Mouse (Mus musculus) midbrain, embryonic 15.5 days (tissue): ENCODE measurements around the gene Hmcn1. TPM values are rescaled to one million over a fixed set of nuclear protein-coding genes. Genes with fewer than 3 reads are reported as not detected.

Experiments used
- ATAC-seq: fragments of 200-750 bp; cut with Nextera tagmentation; replicated peaks from 2 replicates; pipeline ENCODE4 v1.8.0; 2017; ENCODE audit warnings: moderate TSS enrichment
- H3K27ac ChIP-seq: fragments of 300-500 bp; sonication (generic); 2 replicates; pipeline ENCODE4 v1.5.1; 2015; ENCODE audit warnings: mild to moderate bottlenecking, inconsistent platforms
- H3K27me3 ChIP-seq: fragments of 300-500 bp; sonication (generic); replicated peaks from 2 replicates; pipeline ENCODE4 v1.6.1; 2015; ENCODE audit warnings: inconsistent platforms
- H3K36me3 ChIP-seq: fragments of 300-500 bp; sonication (generic); replicated peaks from 2 replicates; pipeline ENCODE4 v1.6.1; 2015; ENCODE audit warnings: inconsistent platforms
- H3K4me1 ChIP-seq: fragments of 300-500 bp; sonication (generic); 2 replicates; pipeline ENCODE4 v1.6.1; 2015; ENCODE audit warnings: inconsistent platforms
- H3K4me2 ChIP-seq: fragments of 300-500 bp; sonication (generic); 2 replicates; pipeline ENCODE4 v1.6.1; 2015; ENCODE audit warnings: inconsistent platforms, mild to moderate bottlenecking, moderate library complexity
- H3K4me3 ChIP-seq: fragments of 300-500 bp; sonication (generic); 2 replicates; pipeline ENCODE4 v1.5.1; 2015; ENCODE audit warnings: mild to moderate bottlenecking, inconsistent platforms
- H3K9ac ChIP-seq: fragments of 300-500 bp; sonication (generic); 2 replicates; pipeline ENCODE4 v1.6.1; 2015; ENCODE audit warnings: mild to moderate bottlenecking, inconsistent platforms
- H3K9me3 ChIP-seq: fragments of 300-500 bp; sonication (generic); 2 replicates; pipeline ENCODE4 v1.6.1; 2016; ENCODE audit warnings: inconsistent platforms
- WGBS: fragments of 180-500 bp; shearing (Covaris S2); methylation state at CpG from one replicate; pipeline ENCODE4 v1.1.7; 2015; ENCODE audit warnings: mixed read lengths; 5-methylcytosine and 5-hydroxymethylcytosine counted together
- polyA plus RNA-seq: library from polyadenylated mRNA; unstranded; fragments of >200 nt; fragmentation: Nextera tagmentation; extraction: Ambion mirVana; gene quantifications from 2 replicates; pipeline ENCODE4 v1.2.1, GENCODE M21; 2015

Hmcn1 gene
- polyA plus RNA-seq, 1 experiment from 2014 or later = 1.8 TPM

GRCm38 (mm10) chr1:150681006-150681405 lies 312.2 kb downstream of the Hmcn1 start:
- peak; percentile 65; the same call in 1 of the 2 replicates for ATAC-seq
- H3K27me3 ChIP-seq = no peaks in the 10 kb centered on the region
- H3K9ac ChIP-seq = no peak overlapping the region
- 83% methylated on average over 15 of the region's 15 CpGs for WGBS
- H3K4me1 ChIP-seq = 0 out of 2 replicates have a peak, but pooled peaks cover 2% of the 10 kb centered on the region
- H3K27ac ChIP-seq = no peak overlapping the region
- no peaks in the 10 kb centered on the region for H3K36me3 ChIP-seq
- no peaks in the 10 kb centered on the region for H3K9me3 ChIP-seq
- H3K4me2 ChIP-seq = no peak overlapping the region
- no peak overlapping the region for H3K4me3 ChIP-seq

- H3K4me1 ChIP-seq = 0 out of 2 replicates have a peak, but pooled peaks cover 2% of the 10 kb centered on the region
- WGBS = 92% methylated on average over 4 of the region's 4 CpGs
- no peaks in the 10 kb centered on the region for H3K9me3 ChIP-seq
- H3K27me3 ChIP-seq = no peaks in the 10 kb centered on the region
- no peaks in the 10 kb centered on the region for H3K36me3 ChIP-seq
- no peak overlapping the region for H3K4me3 ChIP-seq
- H3K27ac ChIP-seq = no peak overlapping the region
- no peak overlapping the region for H3K4me2 ChIP-seq
- H3K9ac ChIP-seq = no peak overlapping the region
- ATAC-seq = no peak
Measured at GRCm38 (mm10) chr1:150680345-150680744, 312.9 kb downstream of the Hmcn1 start.

DNA sequence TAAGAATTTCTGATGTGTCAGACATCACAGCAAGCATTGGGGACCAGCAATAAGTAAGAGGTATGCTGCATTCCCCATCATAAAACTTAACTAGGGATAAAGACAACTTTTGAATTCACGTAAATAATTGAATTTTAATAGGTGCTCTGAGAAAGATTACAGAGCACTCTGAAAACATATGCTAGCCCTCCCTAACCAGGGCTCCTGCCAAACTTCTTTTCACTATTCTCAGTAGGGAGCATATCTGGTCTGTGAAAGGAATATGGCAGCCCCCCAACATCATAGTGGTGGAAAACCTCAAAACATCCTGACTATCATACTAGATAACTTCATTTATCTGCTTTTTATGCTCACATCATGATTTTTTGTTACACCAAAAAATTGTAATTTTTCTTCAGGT lies 347.9 kb downstream of the Hmcn1 start:
- ATAC-seq = no peak
- Histone ChIP-seq H3K4me3 (no peak overlapping the region), H3K4me2 (no peak overlapping the region), H3K9ac (no peak overlapping the region), H3K36me3 (no peaks in the 10 kb centered on the region), H3K27me3 (no peaks in the 10 kb centered on the region), H3K9me3 (no peaks in the 10 kb centered on the region), H3K27ac (no peak overlapping the region), H3K4me1 (no peaks in the 10 kb centered on the region)
- 84% methylated on average over 1 of the region's 1 CpGs for WGBS

DNA sequence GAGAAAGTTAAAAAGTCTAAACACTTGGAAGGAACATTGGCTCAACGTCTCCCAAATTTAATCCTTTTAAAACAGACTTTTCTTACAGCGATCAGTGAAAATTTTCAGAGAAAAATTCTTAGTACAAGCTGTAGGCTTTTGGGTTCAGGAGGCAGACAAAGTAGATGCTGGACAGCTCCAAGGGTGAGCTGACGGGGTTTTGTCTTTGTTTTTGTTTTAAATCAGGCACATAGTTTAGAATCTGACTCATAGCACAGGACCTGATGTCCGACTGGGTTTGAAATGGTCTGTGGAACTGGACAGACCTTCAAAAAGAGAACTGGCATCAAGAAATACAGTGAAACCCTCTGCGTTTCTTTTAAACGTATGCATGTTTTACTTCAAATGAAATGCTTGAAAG lies 353.7 kb downstream of the Hmcn1 start:
- no peak overlapping the region for H3K9ac ChIP-seq
- 64% methylated on average over 6 of the region's 6 CpGs for WGBS
- H3K27ac ChIP-seq = no peak overlapping the region
- no peak overlapping the region for H3K4me2 ChIP-seq
- H3K4me3 ChIP-seq = no peak overlapping the region
- no peaks in the 10 kb centered on the region for H3K27me3 ChIP-seq
- no peaks in the 10 kb centered on the region for H3K9me3 ChIP-seq
- no peaks in the 10 kb centered on the region for H3K4me1 ChIP-seq
- H3K36me3 ChIP-seq = no peaks in the 10 kb centered on the region
- ATAC-seq = no peak

GRCm38 (mm10) chr1:150632506-150632905 lies 360.7 kb downstream of the Hmcn1 start:
- H3K27me3 ChIP-seq = no peaks in the 10 kb centered on the region
- no peak overlapping the region for H3K27ac ChIP-seq
- H3K4me3 ChIP-seq = no peak overlapping the region
- no peak overlapping the region for H3K4me2 ChIP-seq
- H3K9ac ChIP-seq = no peak overlapping the region
- no peaks in the 10 kb centered on the region for H3K4me1 ChIP-seq
- no peak for ATAC-seq
- no peaks in the 10 kb centered on the region for H3K36me3 ChIP-seq
- H3K9me3 ChIP-seq = no peaks in the 10 kb centered on the region
- 75% methylated on average over 4 of the region's 4 CpGs for WGBS

- no peak for ATAC-seq
- Histone ChIP-seq H3K36me3 (no peaks in the 10 kb centered on the region), H3K9me3 (no peaks in the 10 kb centered on the region), H3K4me1 (no peaks in the 10 kb centered on the region), H3K9ac (no peak overlapping the region), H3K4me2 (no peak overlapping the region), H3K27me3 (no peaks in the 10 kb centered on the region), H3K4me3 (no peak overlapping the region), H3K27ac (no peak overlapping the region)
- 88% methylated on average over 3 of the region's 3 CpGs for WGBS
Measured at GRCm38 (mm10) chr1:150631856-150632171, 361.4 kb downstream of the Hmcn1 start.

GRCm38 (mm10) chr1:150631035-150631855 lies 362.0 kb downstream of the Hmcn1 start:
- WGBS = 66% methylated on average over 17 of the region's 17 CpGs
- Histone ChIP-seq H3K27me3 (no peaks in the 10 kb centered on the region), H3K9me3 (no peaks in the 10 kb centered on the region), H3K4me2 (no peak overlapping the region), H3K27ac (no peak overlapping the region), H3K36me3 (no peaks in the 10 kb centered on the region), H3K9ac (no peak overlapping the region), H3K4me3 (no peak overlapping the region), H3K4me1 (no peaks in the 10 kb centered on the region)
- no peak for ATAC-seq

GRCm38 (mm10) chr1:150623226-150623625 lies 370.0 kb downstream of the Hmcn1 start:
- H3K36me3 ChIP-seq = no peaks in the 10 kb centered on the region
- 92% methylated on average over 2 of the region's 2 CpGs for WGBS
- H3K9ac ChIP-seq = no peak overlapping the region
- no peak overlapping the region for H3K4me3 ChIP-seq
- no peaks in the 10 kb centered on the region for H3K27me3 ChIP-seq
- no peaks in the 10 kb centered on the region for H3K4me1 ChIP-seq
- H3K9me3 ChIP-seq = no peaks in the 10 kb centered on the region
- no peak for ATAC-seq
- H3K27ac ChIP-seq = no peak overlapping the region
- no peak overlapping the region for H3K4me2 ChIP-seq

- H3K9me3 ChIP-seq = no peaks in the 10 kb centered on the region
- H3K27ac ChIP-seq = no peak overlapping the region
- H3K4me3 ChIP-seq = no peak overlapping the region
- no peaks in the 10 kb centered on the region for H3K27me3 ChIP-seq
- ATAC-seq = no peak
- no peaks in the 10 kb centered on the region for H3K4me1 ChIP-seq
- no peak overlapping the region for H3K4me2 ChIP-seq
- 85% methylated on average over 9 of the region's 9 CpGs for WGBS
- no peak overlapping the region for H3K9ac ChIP-seq
- H3K36me3 ChIP-seq = no peaks in the 10 kb centered on the region
Measured at GRCm38 (mm10) chr1:150610539-150610938, 382.7 kb downstream of the Hmcn1 start.

- ATAC-seq = no peak
- Histone ChIP-seq H3K4me3 (no peak overlapping the region), H3K4me1 (no peaks in the 10 kb centered on the region), H3K36me3 (no peaks in the 10 kb centered on the region), H3K9ac (no peak overlapping the region), H3K4me2 (no peak overlapping the region), H3K27me3 (no peaks in the 10 kb centered on the region), H3K27ac (no peak overlapping the region), H3K9me3 (no peaks in the 10 kb centered on the region)
- 90% methylated on average over 4 of the region's 4 CpGs for WGBS
Measured at GRCm38 (mm10) chr1:150606173-150606572, 387.1 kb downstream of the Hmcn1 start.

- no peak for ATAC-seq
- 94% methylated on average over 13 of the region's 13 CpGs for WGBS
- H3K4me3 ChIP-seq = no peak overlapping the region
Measured at GRCm38 (mm10) chr1:150593614-150594013, 399.6 kb downstream of the Hmcn1 start.

DNA sequence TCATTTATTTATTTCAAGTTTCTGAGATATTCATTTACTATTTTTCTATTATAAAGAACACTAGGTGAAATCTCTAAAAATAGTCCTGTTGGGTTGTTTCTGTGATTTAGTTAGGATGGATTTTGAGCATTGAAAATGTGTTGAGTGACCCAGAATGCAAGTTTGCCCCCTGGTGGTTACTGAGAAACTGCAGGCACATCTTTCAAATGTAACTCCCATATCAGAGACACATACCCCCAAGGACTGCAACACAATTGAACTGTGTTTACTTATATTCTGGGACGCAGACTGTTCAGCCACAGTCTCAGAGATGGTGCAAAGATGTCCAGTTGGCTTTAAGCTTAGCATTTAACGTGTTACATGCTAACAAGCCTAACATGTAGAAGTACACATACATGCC lies 402.0 kb downstream of the Hmcn1 start:
- no peaks in the 10 kb centered on the region for H3K4me1 ChIP-seq
- H3K9ac ChIP-seq = no peak overlapping the region
- H3K4me3 ChIP-seq = no peak overlapping the region
- no peaks in the 10 kb centered on the region for H3K9me3 ChIP-seq
- WGBS = 38% methylated on average over 2 of the region's 2 CpGs
- no peak overlapping the region for H3K4me2 ChIP-seq
- H3K36me3 ChIP-seq = no peaks in the 10 kb centered on the region
- H3K27ac ChIP-seq = no peak overlapping the region
- H3K27me3 ChIP-seq = no peaks in the 10 kb centered on the region
- ATAC-seq = no peak

More at GRCm38 (mm10) chr1:150593614-150594013, 399.6 kb downstream of the Hmcn1 start:
- no peak overlapping the region for H3K4me2 ChIP-seq
- H3K9ac ChIP-seq = no peak overlapping the region
- H3K36me3 ChIP-seq = no peaks in the 10 kb centered on the region
- H3K27me3 ChIP-seq = no peaks in the 10 kb centered on the region
- H3K27ac ChIP-seq = no peak overlapping the region
- H3K9me3 ChIP-seq = no peaks in the 10 kb centered on the region
- no peaks in the 10 kb centered on the region for H3K4me1 ChIP-seq

- H3K9me3 ChIP-seq = no peaks in the 10 kb centered on the region
- H3K27me3 ChIP-seq = no peaks in the 10 kb centered on the region; the same call in 1 of the 2 replicates
- ATAC-seq = no peak
- H3K4me3 ChIP-seq = no peak overlapping the region
- H3K27ac ChIP-seq = no peak overlapping the region
- H3K36me3 ChIP-seq = no peaks in the 10 kb centered on the region
- H3K4me2 ChIP-seq = no peak overlapping the region
- no peaks in the 10 kb centered on the region for H3K4me1 ChIP-seq
- H3K9ac ChIP-seq = no peak overlapping the region
Measured at GRCm38 (mm10) chr1:150587410-150587809, 405.8 kb downstream of the Hmcn1 start.
